Mouse (Mus musculus) CH12.LX (cell line): ENCODE measurements at regions not wholly inside any gene's neighbourhood (a gene's known extent, or its start where the extent isn't known, plus 50 kb on each side); places are given as distances from the start of the nearest gene placed in this dataset.

Experiments
- EP300 ChIP-seq: IDR thresholded peaks from 2 replicates; pipeline ENCODE4 v1.6.1; 2011; ENCODE audit warnings: low read length, improper control_type of control experiment
- MAFK ChIP-seq: IDR thresholded peaks from 2 replicates; pipeline ENCODE4 v1.6.1; 2011; ENCODE audit warnings: low read length, improper control_type of control experiment; ENCODE audit not compliant: insufficient replicate concordance
- SIN3A ChIP-seq: IDR thresholded peaks from 2 replicates; pipeline ENCODE4 v1.6.1; 2012; ENCODE audit warnings: low read length, improper control_type of control experiment, inconsistent platforms

GRCm38 (mm10) chr9:62591196-62591485 is 54.3 kb upstream of the Coro2b start:
- TF ChIP-seq SIN3A (no peak), MAFK (no peak), EP300 (no peak)
